Mouse (Mus musculus) CD4-positive, CD25-positive, alpha-beta regulatory T cell, adult 4 months (primary cell): Measurements from ENCODE around the gene Serpina5. TPM values are rescaled to one million over a fixed set of nuclear protein-coding genes. Genes with fewer than 3 reads are reported as not detected.

ENCODE experiments used
- ATAC-seq: one replicate; pipeline ENCODE4 v1.8.0; 2017
- polyA plus RNA-seq, 2 experiments: library from polyadenylated mRNA; unstranded; fragments of 100-300 nt; shearing (Covaris generic); gene quantifications; one replicate each; pipeline ENCODE4 v1.2.1; 2017

Serpina5 gene
- polyA plus RNA-seq, 2 experiments from 2014 or later = not detected

DNA sequence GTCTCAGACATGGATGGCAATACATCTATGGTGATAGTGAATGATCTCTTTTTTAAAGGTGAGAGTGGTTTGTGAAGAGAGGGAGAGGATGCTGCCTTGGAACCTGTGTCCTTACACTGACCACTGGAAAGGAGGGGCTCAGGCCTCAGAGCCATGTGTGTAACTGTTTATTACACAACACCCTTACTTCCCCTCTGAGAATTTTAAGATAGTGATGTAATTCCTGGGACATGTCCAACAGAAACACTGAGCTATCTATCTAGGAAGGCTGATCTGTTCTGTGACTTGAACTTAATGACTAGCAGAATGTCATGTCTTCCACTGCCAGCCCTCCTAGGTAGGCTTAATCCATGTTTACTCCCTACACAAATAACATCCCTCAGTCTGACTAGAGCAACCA lies 30.1 kb downstream of the Serpina5 start:
- no peak for ATAC-seq

DNA sequence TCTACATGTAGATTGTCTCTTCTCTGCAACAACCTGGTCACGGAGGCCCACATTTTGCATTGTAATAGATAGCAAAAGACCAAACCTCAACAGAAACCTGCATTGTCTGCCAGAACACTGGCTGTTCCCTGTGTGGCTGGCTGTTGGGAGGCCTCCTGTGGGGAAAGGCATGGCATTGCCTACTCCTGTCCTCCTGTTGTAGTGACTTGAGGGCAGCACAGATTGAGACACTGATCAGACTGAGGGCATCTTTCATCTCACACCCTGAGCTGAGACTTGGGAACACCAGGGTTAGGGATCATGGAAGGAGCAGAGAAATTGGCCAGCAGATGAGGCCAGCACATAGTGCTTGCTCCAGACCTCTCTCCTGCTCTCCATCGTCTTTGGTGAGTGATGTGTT lies 37.3 kb downstream of the Serpina5 start:
- no peak for ATAC-seq

DNA sequence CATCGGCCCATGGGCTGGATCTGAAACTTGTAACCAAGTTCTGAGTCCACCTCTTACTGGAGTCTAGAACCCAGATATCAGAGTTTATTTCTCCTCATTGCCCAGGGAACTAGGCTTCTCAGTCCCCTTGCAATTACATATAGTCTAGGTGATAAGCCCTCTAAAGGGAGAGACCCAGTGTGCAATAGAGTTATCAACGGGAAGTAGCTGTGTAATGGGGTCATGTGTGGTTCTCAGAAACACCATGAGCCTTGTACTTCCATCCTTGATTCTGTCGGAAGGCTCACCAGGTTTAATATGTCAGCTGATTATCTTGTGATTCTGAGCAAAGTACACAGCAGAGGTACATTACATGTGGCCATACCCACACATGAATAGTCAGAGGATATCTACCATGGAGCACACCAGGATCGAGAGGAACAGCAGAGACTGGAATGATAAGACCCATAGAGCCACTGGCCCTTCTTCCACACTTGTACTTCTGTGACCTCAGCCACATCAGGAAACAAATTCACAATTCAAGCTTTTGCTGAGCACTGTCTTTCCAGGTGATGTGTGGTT lies 39.7 kb downstream of the Serpina5 start:
- no peak for ATAC-seq

DNA sequence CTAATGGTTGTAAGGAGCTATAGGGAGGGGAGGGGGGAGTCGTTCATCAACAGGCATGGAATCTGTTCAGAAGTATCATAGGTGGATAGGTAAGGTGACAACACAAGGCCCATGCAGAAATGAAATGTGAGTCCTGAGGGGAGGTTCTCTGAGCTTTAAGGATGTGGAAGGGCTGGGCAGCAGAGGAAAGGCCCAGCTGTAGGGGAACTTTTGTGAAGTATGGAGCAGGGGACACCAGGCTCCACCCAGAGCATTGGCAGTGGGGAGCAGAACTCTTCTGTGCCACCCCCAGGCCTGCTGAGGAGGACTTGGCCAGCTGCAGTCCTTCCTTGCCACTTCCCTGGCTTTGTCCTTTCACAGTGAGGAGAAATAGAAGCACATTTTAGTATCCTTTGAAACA lies 40.6 kb downstream of the Serpina5 start:
- ATAC-seq = no peak

DNA sequence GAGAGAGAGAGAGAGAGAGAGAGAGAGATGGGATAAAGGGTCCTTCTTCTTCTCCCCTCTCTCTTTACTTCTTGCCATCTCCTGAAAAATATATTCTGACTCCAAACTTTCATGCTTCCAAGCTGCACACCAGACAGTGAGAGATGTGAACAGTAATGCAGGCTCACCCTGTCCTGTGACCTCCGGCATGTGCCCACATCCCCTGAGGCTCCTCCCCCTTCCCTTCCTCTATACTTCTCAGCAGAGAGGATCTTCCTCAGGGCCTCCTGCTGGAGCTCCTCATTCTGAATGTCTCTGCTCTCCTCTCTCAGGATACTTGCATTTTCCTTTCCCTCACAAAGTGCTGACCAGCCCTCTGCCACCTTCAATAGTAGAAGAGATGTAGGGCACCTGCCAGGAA lies 41.5 kb downstream of the Serpina5 start:
- ATAC-seq = no peak

DNA sequence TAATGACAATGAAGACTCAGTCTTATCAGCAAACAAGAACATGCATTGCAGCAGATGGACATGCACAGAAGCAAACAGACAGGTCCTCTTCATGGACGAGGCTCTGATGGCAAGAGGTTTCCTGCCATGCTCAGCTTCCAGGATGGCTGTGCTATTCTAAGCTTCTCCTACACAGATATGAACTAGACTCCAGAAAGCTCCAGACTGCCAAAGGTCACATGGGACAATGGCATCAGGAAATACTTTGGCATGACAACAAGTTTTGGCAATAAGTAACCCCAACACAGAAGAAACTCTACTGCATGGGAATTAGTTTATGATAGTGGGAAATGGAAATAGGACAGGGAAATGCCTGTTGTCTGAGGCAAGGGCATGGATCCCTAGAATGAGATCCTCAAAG lies 42.4 kb downstream of the Serpina5 start:
- no peak for ATAC-seq

DNA sequence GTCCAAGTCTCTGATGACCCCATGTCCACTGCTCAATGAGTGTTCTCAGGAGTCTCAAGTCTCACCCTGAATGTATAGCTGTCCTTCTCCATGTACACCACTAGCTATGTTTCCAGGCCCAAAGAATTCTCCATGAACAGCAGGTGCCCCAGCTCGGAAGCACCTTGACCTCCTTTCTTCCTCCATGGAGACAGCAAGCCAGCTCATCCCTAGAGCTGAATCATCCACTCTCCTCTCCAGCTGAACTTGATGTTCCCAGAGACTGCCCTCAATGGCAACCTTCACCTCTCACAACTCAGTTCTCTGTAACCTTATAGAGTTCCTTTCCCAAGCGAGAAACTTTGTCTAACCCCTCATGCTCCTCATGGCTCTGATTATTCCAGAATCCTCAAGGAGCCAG lies 44.7 kb downstream of the Serpina5 start:
- no peak for ATAC-seq

DNA sequence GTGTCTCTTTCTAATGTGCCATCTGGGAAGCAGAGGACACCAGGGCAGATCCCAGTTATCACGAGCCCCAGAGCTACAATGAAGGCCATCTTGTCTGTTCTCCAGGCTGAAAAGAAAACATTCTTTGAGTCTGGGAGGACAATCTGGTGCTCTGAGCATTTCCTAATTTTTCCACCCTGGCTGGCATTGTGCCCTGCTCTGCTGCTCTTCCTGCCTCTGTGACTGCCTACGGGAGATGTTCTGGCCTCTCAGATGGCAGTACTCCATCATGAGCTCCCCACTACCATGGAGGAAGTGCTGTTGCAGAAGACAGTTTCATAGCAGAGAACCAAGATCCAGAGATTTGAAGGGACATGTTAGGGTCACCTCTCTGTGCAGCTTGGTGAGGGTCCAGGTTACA lies 51.1 kb downstream of the Serpina5 start:
- no peak for ATAC-seq

DNA sequence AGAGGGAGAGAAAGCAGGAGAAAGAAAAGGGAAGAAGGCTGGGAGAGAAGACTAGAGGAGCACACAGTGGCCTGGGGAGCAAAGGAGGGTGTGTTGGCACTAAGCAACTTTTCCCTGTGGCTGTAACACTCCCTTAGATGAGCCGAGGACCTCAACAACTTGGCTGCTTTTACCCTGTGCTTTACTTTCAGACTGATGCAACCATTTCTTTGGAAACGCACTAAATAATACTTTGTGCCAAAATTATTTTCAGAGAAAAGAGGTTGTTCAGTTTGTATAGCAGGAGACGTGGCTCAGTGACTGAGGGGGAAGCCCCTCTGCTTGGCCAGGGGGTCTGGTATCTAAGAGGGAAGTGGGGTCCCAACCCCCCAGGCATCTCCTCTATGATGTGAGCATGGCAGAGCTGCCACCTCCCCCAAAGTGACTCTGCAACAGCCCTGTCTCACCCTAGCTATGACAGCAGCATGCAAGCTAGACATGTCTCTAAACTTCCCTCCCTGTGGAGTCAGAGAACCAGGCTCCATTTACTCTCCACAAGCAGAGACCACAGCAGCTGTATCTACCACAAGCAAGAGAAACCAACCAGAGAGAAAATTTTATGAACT lies 52.2 kb downstream of the Serpina5 start:
- no peak for ATAC-seq

DNA sequence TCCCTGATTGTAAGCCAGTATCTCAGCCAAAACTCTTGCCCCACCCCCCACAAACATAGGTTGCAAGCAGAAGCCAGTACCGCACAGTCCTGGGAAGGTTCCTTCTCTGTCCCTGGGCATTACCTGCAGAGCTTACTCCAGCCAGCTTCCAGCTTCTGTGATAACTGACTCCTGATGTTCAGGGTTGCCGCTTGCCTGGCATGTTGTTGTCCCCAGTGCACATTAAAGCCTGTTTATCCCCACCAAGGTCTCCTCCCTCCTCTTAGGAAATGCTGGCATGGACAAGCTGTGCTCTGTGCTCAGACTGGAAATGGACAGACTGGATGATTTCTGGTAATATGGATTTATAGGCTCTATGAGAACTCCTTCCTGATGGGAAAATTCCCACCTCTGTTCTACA lies 52.7 kb downstream of the Serpina5 start, which contains the start of gene Serpina3c:
TSS of gene Serpina3c (minus strand) at position 215 of the 400 bp plus-strand sequence.
- ATAC-seq = no peak

Other genes with a start within 250 kb of the Serpina5 start
- not detected for gene Serpina1a, start 237.6 kb upstream of the Serpina5 start, polyA plus RNA-seq
- not detected for gene Serpina1c, start 196.2 kb upstream of the Serpina5 start, polyA plus RNA-seq
- gene Serpina1e, start 142.1 kb upstream of the Serpina5 start, polyA plus RNA-seq = not detected
- gene Serpina11, start 111.2 kb upstream of the Serpina5 start, polyA plus RNA-seq = not detected
- gene Serpina9, start 87.4 kb upstream of the Serpina5 start, polyA plus RNA-seq = 1 to 10 TPM; 1.8 to 4.8 TPM
- under 1 TPM in 1 of 2 experiments, not detected in 1; 0.26 TPM for gene Serpina12, start 56.7 kb upstream of the Serpina5 start, polyA plus RNA-seq
- not detected for gene Serpina3a, start 11.6 kb downstream of the Serpina5 start, polyA plus RNA-seq
- not detected for gene Serpina3b, start 26.9 kb downstream of the Serpina5 start, polyA plus RNA-seq
- not detected for gene Serpina3c, start 52.8 kb downstream of the Serpina5 start, polyA plus RNA-seq
- gene Serpina3f, start 113.4 kb downstream of the Serpina5 start, polyA plus RNA-seq = 10 to 100 TPM in 1 of 2 experiments, 1 to 10 TPM in 1; 7.0 to 13.5 TPM
- gene Serpina3g, start 135.1 kb downstream of the Serpina5 start, polyA plus RNA-seq = 100 to 1,000 TPM; 165 to 220 TPM
- not detected for gene Serpina3i, start 162.0 kb downstream of the Serpina5 start, polyA plus RNA-seq
- not detected for gene Serpina3j, start 213.4 kb downstream of the Serpina5 start, polyA plus RNA-seq
- not detected for gene Serpina3k, start 237.4 kb downstream of the Serpina5 start, polyA plus RNA-seq
- gene Serpina3m, start 237.4 kb downstream of the Serpina5 start, polyA plus RNA-seq = not detected